Mouse (Mus musculus) neural tube, embryonic 12.5 days (tissue): ENCODE results near the gene Tmcc1. TPM values are rescaled to one million over a fixed set of nuclear protein-coding genes. Genes with fewer than 3 reads are reported as not detected.

Experiments
- ATAC-seq: fragments of 200-750 bp; cut with Nextera tagmentation; 2 replicates; pipeline ENCODE4 v1.8.0; 2017; ENCODE audit warnings: low read depth, mild to moderate bottlenecking, moderate TSS enrichment, moderate library complexity; ENCODE audit not compliant: low FRiP score
- H3K27ac ChIP-seq: fragments of 300-500 bp; sonication (generic); 2 replicates; pipeline ENCODE4 v1.5.1; 2016
- H3K27me3 ChIP-seq: fragments of 300-500 bp; sonication (generic); replicated peaks from 2 replicates; pipeline ENCODE4 v1.6.1; 2016; ENCODE audit warnings: mild to moderate bottlenecking
- H3K36me3 ChIP-seq: fragments of 300-500 bp; sonication (generic); 2 replicates; pipeline ENCODE4 v1.6.1; 2016; ENCODE audit warnings: mild to moderate bottlenecking
- H3K4me1 ChIP-seq: fragments of 300-500 bp; sonication (generic); 2 replicates; pipeline ENCODE4 v1.6.1; 2016
- H3K4me2 ChIP-seq: fragments of 300-500 bp; sonication (generic); replicated peaks from 2 replicates; pipeline ENCODE4 v1.6.1; 2016; ENCODE audit warnings: mild to moderate bottlenecking
- H3K4me3 ChIP-seq: fragments of 300-500 bp; sonication (generic); 2 replicates; pipeline ENCODE4 v1.5.1; 2016
- H3K9ac ChIP-seq: fragments of 300-500 bp; sonication (generic); 2 replicates; pipeline ENCODE4 v1.6.1; 2016; ENCODE audit warnings: mild to moderate bottlenecking
- H3K9me3 ChIP-seq: fragments of 300-500 bp; sonication (generic); 2 replicates; pipeline ENCODE4 v1.6.1; 2016; ENCODE audit warnings: mild to moderate bottlenecking
- WGBS: fragments of 180-500 bp; shearing (Covaris S2); methylation state at CpG from one replicate; pipeline ENCODE4 v1.1.7; 2016; 5-methylcytosine and 5-hydroxymethylcytosine counted together
- polyA plus RNA-seq: library from polyadenylated mRNA; unstranded; fragments of >200 nt; fragmentation: Nextera tagmentation; extraction: Ambion mirVana; gene quantifications from 2 replicates; pipeline ENCODE4 v1.2.1, GENCODE M21; 2016

Gene Tmcc1
- polyA plus RNA-seq, 1 experiment from 2014 or later = 27.1 TPM

GRCm38 (mm10) chr6:115994877-115995520 lies 198.3 kb downstream of the Tmcc1 start, which contains the start of gene Plxnd1:
Gene Plxnd1 (minus strand): TSS chr6:115995005.
- Histone ChIP-seq H3K36me3 (no peaks in the 10 kb centered on the region), H3K9ac (peak within 1 kb of the TSS; percentile 55), H3K4me2 (peak within 1 kb of the TSS; percentile 79), H3K4me3 (peak within 1 kb of the TSS; percentile 54), H3K27ac (peak within 1 kb of the TSS; percentile 7; the same call in 1 of the 2 replicates), H3K4me1 (peaks cover 36% of the 10 kb centered on the region), H3K9me3 (no peaks in the 10 kb centered on the region), H3K27me3 (peaks cover 53% of the 10 kb centered on the region)
- peak; percentile 49 for ATAC-seq
- under 1% methylated on average over 30 of the region's 51 CpGs for WGBS

- 1% methylated on average over 89 of the region's 93 CpGs for WGBS
- peak; percentile 10 for ATAC-seq
- H3K27ac ChIP-seq = 0 out of 2 replicates have a peak overlapping the region, but pooled peaks have one; percentile 7
- peaks cover 53% of the 10 kb centered on the region for H3K27me3 ChIP-seq
- H3K4me1 ChIP-seq = peaks cover 36% of the 10 kb centered on the region
- H3K36me3 ChIP-seq = no peaks in the 10 kb centered on the region
- peak overlapping the region; percentile 55 for H3K9ac ChIP-seq
- peak overlapping the region; percentile 79 for H3K4me2 ChIP-seq
- no peaks in the 10 kb centered on the region for H3K9me3 ChIP-seq
- H3K4me3 ChIP-seq = peak overlapping the region; percentile 54
Measured at GRCm38 (mm10) chr6:115994146-115994876, 199.0 kb downstream of the Tmcc1 start.

GRCm38 (mm10) chr6:115993463-115994145 lies 199.7 kb downstream of the Tmcc1 start:
- Histone ChIP-seq H3K4me2 (peak overlapping the region; percentile 79), H3K36me3 (no peaks in the 10 kb centered on the region), H3K27me3 (peaks cover 53% of the 10 kb centered on the region), H3K4me3 (peak overlapping the region; percentile 54), H3K4me1 (peaks cover 36% of the 10 kb centered on the region), H3K9ac (peak overlapping the region; percentile 55), H3K27ac (no peak overlapping the region), H3K9me3 (no peaks in the 10 kb centered on the region)
- ATAC-seq = no peak
- 3% methylated on average over 86 of the region's 86 CpGs for WGBS

GRCm38 (mm10) chr6:115992981-115993380 lies 200.3 kb downstream of the Tmcc1 start:
- H3K36me3 ChIP-seq = no peaks in the 10 kb centered on the region
- no peak for ATAC-seq
- peaks cover 35% of the 10 kb centered on the region for H3K4me1 ChIP-seq
- no peak overlapping the region for H3K27ac ChIP-seq
- H3K4me2 ChIP-seq = peak overlapping the region; percentile 79
- WGBS = 51% methylated on average over 6 of the region's 6 CpGs
- H3K9me3 ChIP-seq = no peaks in the 10 kb centered on the region
- H3K27me3 ChIP-seq = peaks cover 53% of the 10 kb centered on the region
- peak overlapping the region; percentile 54 for H3K4me3 ChIP-seq
- H3K9ac ChIP-seq = no peak overlapping the region

DNA sequence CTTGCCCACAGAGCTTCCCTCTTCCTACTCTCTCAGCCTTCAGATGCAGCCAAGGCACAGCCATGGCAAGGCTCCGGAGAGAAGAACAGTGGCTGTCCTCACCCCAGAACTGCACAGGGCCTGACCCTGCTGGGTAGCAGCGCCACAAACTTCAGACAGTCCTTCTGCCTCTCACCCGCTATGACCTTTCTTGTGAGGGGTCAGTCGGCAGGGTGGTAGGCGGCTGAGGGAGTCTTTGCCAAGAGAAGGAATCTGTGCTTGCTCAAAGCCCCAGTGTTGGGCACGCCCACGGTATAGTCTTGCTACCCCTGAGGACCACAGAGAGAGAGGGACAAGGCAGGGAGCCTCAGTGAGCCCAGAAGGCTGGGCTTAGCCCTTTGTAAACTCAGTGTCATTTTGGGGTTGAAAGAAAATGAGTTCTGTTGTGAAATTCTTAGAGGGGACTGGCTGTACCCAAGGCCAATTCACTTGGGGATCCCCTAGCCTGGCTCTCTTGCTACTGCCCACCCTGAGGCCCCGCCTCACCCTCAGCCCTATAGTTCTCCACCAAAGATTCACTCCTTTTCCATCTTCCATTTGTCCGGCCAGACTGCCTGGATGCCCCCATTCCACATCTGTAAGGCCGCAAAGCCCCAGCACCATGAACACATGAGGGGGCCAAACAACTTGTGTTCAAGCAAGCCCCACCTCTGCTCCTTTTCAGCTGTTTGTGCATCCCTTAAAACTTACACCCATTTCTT lies 201.2 kb downstream of the Tmcc1 start:
- Histone ChIP-seq H3K4me2 (peak overlapping the region; percentile 79), H3K9me3 (no peaks in the 10 kb centered on the region), H3K27ac (no peak overlapping the region), H3K4me3 (peak overlapping the region; percentile 54; the same call in 1 of the 2 replicates), H3K4me1 (peaks cover 37% of the 10 kb centered on the region), H3K36me3 (no peaks in the 10 kb centered on the region), H3K9ac (0 out of 2 replicates have a peak overlapping the region, but pooled peaks have one; percentile 33), H3K27me3 (peaks cover 53% of the 10 kb centered on the region)
- 28% methylated on average over 10 of the region's 10 CpGs for WGBS
- ATAC-seq = no peak

DNA sequence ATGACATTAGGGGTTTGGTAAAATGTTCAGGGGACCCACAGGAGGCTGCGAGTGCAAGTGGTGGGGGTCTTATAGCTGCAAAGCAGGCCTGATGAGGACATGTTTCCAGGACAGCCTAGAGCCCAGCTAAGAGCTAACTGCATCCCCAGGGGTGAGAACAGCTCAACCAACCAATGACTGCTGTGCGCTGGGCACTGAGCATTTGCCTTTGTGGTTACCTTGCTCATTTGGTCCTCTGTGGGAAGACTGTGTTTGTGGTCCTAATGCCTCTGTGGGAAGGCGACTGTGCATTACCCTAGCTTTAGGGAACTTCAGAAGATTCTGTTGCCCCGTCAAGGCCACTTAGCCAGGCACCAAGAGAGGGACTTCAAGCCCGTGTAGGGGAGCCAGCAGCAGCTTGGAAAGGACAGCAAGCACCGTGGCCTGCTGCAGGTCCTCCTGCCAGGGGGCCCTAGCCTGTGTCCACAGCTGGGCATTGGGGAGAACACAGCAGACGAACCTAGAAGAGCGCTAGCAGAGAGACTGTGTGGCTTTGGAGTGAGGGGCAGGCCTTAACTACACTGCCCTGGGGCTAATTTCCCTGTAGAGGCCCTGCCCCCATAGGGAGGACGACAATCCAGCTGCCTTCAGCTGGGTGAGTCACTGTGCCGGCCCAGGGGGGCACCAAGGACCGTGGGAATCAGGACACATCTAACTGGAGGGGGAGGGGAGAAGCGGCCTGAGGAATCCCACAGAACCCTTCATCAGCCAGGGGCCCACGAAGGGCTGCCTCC lies 202.0 kb downstream of the Tmcc1 start:
- Histone ChIP-seq H3K4me2 (peak overlapping the region; percentile 79), H3K36me3 (no peaks in the 10 kb centered on the region), H3K9ac (0 out of 2 replicates have a peak overlapping the region, but pooled peaks have one; percentile 33), H3K4me1 (peaks cover 45% of the 10 kb centered on the region), H3K4me3 (peak overlapping the region; percentile 21; the same call in 1 of the 2 replicates), H3K9me3 (no peaks in the 10 kb centered on the region), H3K27ac (no peak overlapping the region), H3K27me3 (peaks cover 51% of the 10 kb centered on the region)
- ATAC-seq = no peak
- WGBS = 29% methylated on average over 13 of the region's 13 CpGs

DNA sequence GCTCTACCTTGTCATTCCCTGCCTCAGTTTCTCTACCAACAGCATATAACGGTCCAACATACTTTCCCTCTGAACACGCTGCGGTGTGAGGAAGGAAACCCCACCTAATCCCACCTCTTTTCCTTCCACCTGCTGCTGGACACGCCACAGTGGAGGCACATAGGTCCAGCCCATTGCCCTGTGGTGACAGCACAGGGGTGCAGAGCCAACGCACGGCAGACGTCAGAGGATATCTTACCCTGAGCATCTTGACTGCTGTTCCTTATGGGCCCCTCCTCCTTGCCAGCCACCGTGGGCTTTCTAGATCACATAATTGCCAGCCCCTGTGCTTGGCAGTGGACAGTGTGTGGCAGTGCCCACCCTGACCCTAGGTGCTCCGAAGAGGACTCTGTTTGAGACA lies 202.8 kb downstream of the Tmcc1 start:
- Histone ChIP-seq H3K4me3 (no peak overlapping the region), H3K27ac (no peak overlapping the region), H3K9me3 (no peaks in the 10 kb centered on the region), H3K36me3 (no peaks in the 10 kb centered on the region), H3K4me1 (peaks cover 53% of the 10 kb centered on the region), H3K4me2 (peak overlapping the region; percentile 79; the same call in 1 of the 2 replicates), H3K27me3 (peaks cover 43% of the 10 kb centered on the region), H3K9ac (no peak overlapping the region)
- WGBS = 88% methylated on average over 9 of the region's 9 CpGs
- ATAC-seq = no peak

- ATAC-seq = no peak
Measured at GRCm38 (mm10) chr6:115990056-115990455, 203.2 kb downstream of the Tmcc1 start.

GRCm38 (mm10) chr6:115989607-115990006 lies 203.7 kb downstream of the Tmcc1 start:
- 73% methylated on average over 4 of the region's 4 CpGs for WGBS
- no peak for ATAC-seq
- no peak overlapping the region for H3K27ac ChIP-seq
- H3K4me1 ChIP-seq = peaks cover 61% of the 10 kb centered on the region
- H3K9me3 ChIP-seq = no peaks in the 10 kb centered on the region
- H3K27me3 ChIP-seq = peaks cover 43% of the 10 kb centered on the region
- H3K4me3 ChIP-seq = no peak overlapping the region
- no peak overlapping the region for H3K9ac ChIP-seq
- 0 out of 2 replicates have a peak overlapping the region, but pooled peaks have one; percentile 12 for H3K4me2 ChIP-seq
- no peaks in the 10 kb centered on the region for H3K36me3 ChIP-seq

More at GRCm38 (mm10) chr6:115990056-115990455, 203.2 kb downstream of the Tmcc1 start:
- no peak overlapping the region for H3K9ac ChIP-seq
- no peaks in the 10 kb centered on the region for H3K36me3 ChIP-seq
- H3K4me1 ChIP-seq = peaks cover 56% of the 10 kb centered on the region
- 0 out of 2 replicates have a peak overlapping the region, but pooled peaks have one; percentile 79 for H3K4me2 ChIP-seq
- 83% methylated on average over 3 of the region's 3 CpGs for WGBS
- no peak overlapping the region for H3K27ac ChIP-seq
- no peak overlapping the region for H3K4me3 ChIP-seq
- H3K9me3 ChIP-seq = no peaks in the 10 kb centered on the region
- peaks cover 43% of the 10 kb centered on the region for H3K27me3 ChIP-seq

DNA sequence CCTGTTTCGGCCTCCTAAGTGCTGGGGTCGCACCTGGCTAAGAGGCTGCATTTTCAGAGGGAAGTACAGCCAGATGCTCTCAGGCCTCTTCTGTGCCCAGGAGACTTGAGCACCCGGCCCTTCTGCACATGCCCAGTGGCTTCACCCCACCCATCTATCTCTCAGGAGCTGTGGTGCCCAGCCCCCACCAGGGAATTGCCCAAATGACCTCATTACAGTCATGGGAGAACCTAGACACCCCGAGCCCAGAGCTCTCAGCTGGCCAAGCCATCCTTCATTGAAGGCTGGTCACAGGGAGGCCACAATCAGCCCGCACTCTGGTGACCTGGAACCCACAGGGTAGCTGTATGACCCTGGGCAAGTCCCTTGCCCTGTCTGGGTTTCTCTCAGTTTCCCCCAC lies 204.3 kb downstream of the Tmcc1 start:
- H3K36me3 ChIP-seq = no peaks in the 10 kb centered on the region

More for the DNA sequence above, 204.3 kb downstream of the Tmcc1 start:
- Histone ChIP-seq H3K27ac (no peak overlapping the region), H3K4me1 (peaks cover 62% of the 10 kb centered on the region), H3K9me3 (no peaks in the 10 kb centered on the region), H3K4me3 (no peak overlapping the region), H3K9ac (no peak overlapping the region), H3K27me3 (peaks cover 37% of the 10 kb centered on the region), H3K4me2 (0 out of 2 replicates have a peak overlapping the region, but pooled peaks have one; percentile 0)
- WGBS = 68% methylated on average over 5 of the region's 5 CpGs
- ATAC-seq = no peak
